Mouse (Mus musculus): Measurements from ENCODE around the gene Rgs6. TPM values are rescaled to one million over a fixed set of nuclear protein-coding genes. Genes with fewer than 3 reads are reported as not detected.

Rgs6 gene
- polyA plus RNA-seq, 1 experiment from 2014 or later = 14.3 TPM

DNA sequence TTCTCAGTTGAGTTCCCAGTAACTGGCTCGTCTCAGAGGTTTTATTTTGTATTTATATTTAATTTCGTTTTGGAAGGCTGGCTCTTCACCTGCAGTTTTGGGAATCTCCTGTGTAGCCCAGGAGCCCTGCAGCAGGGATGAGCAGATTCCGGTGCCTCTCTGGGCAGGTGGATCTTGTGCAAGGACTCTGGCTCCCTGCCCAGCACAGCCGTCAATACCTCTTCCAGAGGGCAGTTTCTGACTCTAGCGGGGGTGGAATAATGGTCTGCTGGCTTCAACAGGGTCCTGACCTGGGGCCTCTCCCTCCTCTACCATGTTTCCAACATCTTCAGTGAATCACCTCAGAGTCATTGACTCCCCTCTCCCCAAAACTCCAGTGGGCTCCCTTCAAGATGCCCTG is 616.3 kb downstream of the Rgs6 start:
- Histone ChIP-seq H3K4me3 (ENCODE audit: low read depth, low read length) (no peak overlapping the region), H3K9me3 (replicated peaks; ENCODE audit: control insufficient read depth, low read length) (no peaks in the 10 kb centered on the region), H3K27ac (ENCODE audit: low read depth, low read length) (no peak overlapping the region), H3K4me2 (no peak overlapping the region), H3K27me3 (ENCODE audit: control insufficient read depth, insufficient read depth, low read length) (no peaks in the 10 kb centered on the region), H3K4me1 (ENCODE audit: control insufficient read depth, insufficient read depth, low read length) (peaks cover 44% of the 10 kb centered on the region), H3K36me3 (ENCODE audit: control insufficient read depth, insufficient read depth, low read length) (no peaks in the 10 kb centered on the region), H3K9ac (ENCODE audit: low read depth, low read length) (no peak overlapping the region)
- WGBS (ENCODE audit: insufficient replicate concordance) = 60% methylated on average over 5 of the region's 5 CpGs
- ATAC-seq (replicated peaks; ENCODE audit: insufficient number of reproducible peaks, low FRiP score, low TSS enrichment) = no peak

DNA sequence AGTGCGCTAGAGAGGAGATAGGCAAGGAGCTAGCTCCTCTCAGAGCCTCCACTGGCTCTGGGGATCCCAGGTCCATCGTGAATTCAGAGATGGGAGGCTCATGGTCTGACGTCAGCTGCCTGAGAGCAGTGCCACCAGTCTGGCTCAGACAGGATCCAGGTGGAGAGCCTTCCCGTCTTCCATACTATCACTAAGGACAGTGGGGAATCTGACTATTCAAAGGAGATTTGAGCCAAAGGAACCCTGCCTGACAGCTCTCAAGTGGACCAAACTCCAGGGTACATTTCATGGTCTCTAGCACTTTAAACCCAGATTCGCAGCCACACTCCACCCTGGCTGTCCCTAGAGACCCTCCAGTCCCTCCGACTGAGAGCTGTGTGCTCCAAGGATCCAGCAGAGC is 618.8 kb downstream of the Rgs6 start:
- no peaks in the 10 kb centered on the region for H3K27me3 ChIP-seq (ENCODE audit: control insufficient read depth, insufficient read depth, low read length)
- no peak for ATAC-seq (replicated peaks; ENCODE audit: insufficient number of reproducible peaks, low FRiP score, low TSS enrichment)
- no peaks in the 10 kb centered on the region for H3K36me3 ChIP-seq (ENCODE audit: control insufficient read depth, insufficient read depth, low read length)
- H3K27ac ChIP-seq (ENCODE audit: low read depth, low read length) = no peak overlapping the region
- H3K9ac ChIP-seq (ENCODE audit: low read depth, low read length) = 0 out of 2 replicates have a peak overlapping the region, but pooled peaks have one; percentile 3
- no peaks in the 10 kb centered on the region for H3K9me3 ChIP-seq (replicated peaks; ENCODE audit: control insufficient read depth, low read length)
- 46% methylated on average over 6 of the region's 6 CpGs for WGBS (ENCODE audit: insufficient replicate concordance)
- H3K4me3 ChIP-seq (ENCODE audit: low read depth, low read length) = no peak overlapping the region
- H3K4me1 ChIP-seq (ENCODE audit: control insufficient read depth, insufficient read depth, low read length) = peaks cover 56% of the 10 kb centered on the region
- H3K4me2 ChIP-seq = no peak overlapping the region

DNA sequence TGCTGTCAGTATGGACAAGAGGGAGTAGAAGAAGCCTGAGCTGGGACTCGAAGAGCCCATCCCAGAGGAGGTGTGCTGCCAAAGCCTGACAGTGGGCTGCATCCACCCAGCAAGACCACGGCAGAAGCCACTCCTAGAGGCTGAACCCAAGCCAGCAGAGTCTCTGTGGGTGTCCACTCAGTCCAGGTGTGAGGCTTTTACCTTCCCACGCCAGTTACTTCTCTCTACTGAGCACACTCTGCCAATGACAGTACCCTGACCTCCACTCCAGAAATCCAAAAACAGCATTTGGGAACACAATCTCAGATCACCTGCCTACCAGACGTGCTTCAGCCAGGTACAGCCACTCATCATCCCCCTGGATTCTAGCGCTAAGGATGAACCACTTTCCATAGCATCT is 619.4 kb downstream of the Rgs6 start:
- Histone ChIP-seq H3K9me3 (replicated peaks; ENCODE audit: control insufficient read depth, low read length) (no peaks in the 10 kb centered on the region), H3K4me1 (ENCODE audit: control insufficient read depth, insufficient read depth, low read length) (peaks cover 53% of the 10 kb centered on the region)
- 68% methylated on average over 5 of the region's 5 CpGs for WGBS (ENCODE audit: insufficient replicate concordance)

DNA sequence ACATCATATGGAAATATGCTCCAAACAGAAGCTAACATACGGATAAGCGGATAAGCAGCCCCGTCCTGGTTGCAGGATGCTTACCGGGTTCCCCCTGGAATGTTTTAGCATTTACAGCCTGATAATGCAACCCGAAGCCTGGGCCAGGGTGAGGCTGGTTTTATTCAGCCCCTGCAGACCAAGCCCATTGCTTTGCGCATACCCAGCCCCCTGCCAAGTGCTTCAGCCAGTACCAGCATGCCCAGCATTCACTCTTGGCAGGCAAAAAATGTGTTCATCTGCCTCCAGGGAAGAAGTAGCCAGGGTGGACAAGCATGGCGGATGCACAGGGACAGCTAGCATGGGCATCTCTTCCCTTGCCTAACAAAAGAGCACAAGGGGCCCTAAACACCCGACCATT is 619.9 kb downstream of the Rgs6 start:
- H3K4me1 ChIP-seq (ENCODE audit: control insufficient read depth, insufficient read depth, low read length) = peaks cover 54% of the 10 kb centered on the region

More for the DNA sequence above, 619.4 kb downstream of the Rgs6 start:
- Histone ChIP-seq H3K4me3 (ENCODE audit: low read depth, low read length) (no peak overlapping the region), H3K27ac (ENCODE audit: low read depth, low read length) (no peak overlapping the region), H3K27me3 (ENCODE audit: control insufficient read depth, insufficient read depth, low read length) (no peaks in the 10 kb centered on the region), H3K9ac (ENCODE audit: low read depth, low read length) (no peak overlapping the region), H3K36me3 (ENCODE audit: control insufficient read depth, insufficient read depth, low read length) (no peaks in the 10 kb centered on the region), H3K4me2 (no peak overlapping the region)
- ATAC-seq (replicated peaks; ENCODE audit: insufficient number of reproducible peaks, low FRiP score, low TSS enrichment) = no peak

DNA sequence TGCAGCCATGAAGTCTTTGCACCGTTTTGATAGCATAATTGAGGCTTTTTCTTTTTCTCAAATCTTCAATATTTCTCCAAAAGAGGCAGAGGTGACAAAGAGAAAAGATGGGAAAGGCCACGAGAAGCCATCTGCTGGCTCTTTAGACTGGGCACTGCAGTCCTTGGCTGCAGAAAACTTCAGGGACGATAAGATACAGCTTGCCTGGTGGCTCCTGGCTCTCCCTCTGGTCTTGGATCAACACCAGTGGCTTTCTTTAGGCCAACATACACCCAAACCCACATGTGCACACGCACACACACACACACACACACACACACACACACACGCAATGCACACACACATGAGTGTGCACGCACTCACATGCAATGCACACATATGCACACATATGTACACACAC is 620.7 kb downstream of the Rgs6 start:
- H3K27me3 ChIP-seq (ENCODE audit: control insufficient read depth, insufficient read depth, low read length) = no peaks in the 10 kb centered on the region
- WGBS (ENCODE audit: insufficient replicate concordance) = 60% methylated on average over 6 of the region's 6 CpGs
- no peak overlapping the region for H3K9ac ChIP-seq (ENCODE audit: low read depth, low read length)
- H3K27ac ChIP-seq (ENCODE audit: low read depth, low read length) = peak overlapping the region; percentile 77
- no peak overlapping the region for H3K4me3 ChIP-seq (ENCODE audit: low read depth, low read length)
- no peaks in the 10 kb centered on the region for H3K9me3 ChIP-seq (replicated peaks; ENCODE audit: control insufficient read depth, low read length)
- no peak for ATAC-seq (replicated peaks; ENCODE audit: insufficient number of reproducible peaks, low FRiP score, low TSS enrichment)
- H3K4me1 ChIP-seq (ENCODE audit: control insufficient read depth, insufficient read depth, low read length) = peaks cover 58% of the 10 kb centered on the region
- H3K4me2 ChIP-seq = no peak overlapping the region
- no peaks in the 10 kb centered on the region for H3K36me3 ChIP-seq (ENCODE audit: control insufficient read depth, insufficient read depth, low read length)

More for the DNA sequence above, 619.9 kb downstream of the Rgs6 start:
- H3K4me2 ChIP-seq = no peak overlapping the region
- H3K9ac ChIP-seq (ENCODE audit: low read depth, low read length) = no peak overlapping the region
- no peak overlapping the region for H3K27ac ChIP-seq (ENCODE audit: low read depth, low read length)
- no peak overlapping the region for H3K4me3 ChIP-seq (ENCODE audit: low read depth, low read length)
- no peaks in the 10 kb centered on the region for H3K27me3 ChIP-seq (ENCODE audit: control insufficient read depth, insufficient read depth, low read length)
- ATAC-seq (replicated peaks; ENCODE audit: insufficient number of reproducible peaks, low FRiP score, low TSS enrichment) = no peak
- H3K9me3 ChIP-seq (replicated peaks; ENCODE audit: control insufficient read depth, low read length) = no peaks in the 10 kb centered on the region
- 59% methylated on average over 8 of the region's 8 CpGs for WGBS (ENCODE audit: insufficient replicate concordance)
- H3K36me3 ChIP-seq (ENCODE audit: control insufficient read depth, insufficient read depth, low read length) = no peaks in the 10 kb centered on the region

DNA sequence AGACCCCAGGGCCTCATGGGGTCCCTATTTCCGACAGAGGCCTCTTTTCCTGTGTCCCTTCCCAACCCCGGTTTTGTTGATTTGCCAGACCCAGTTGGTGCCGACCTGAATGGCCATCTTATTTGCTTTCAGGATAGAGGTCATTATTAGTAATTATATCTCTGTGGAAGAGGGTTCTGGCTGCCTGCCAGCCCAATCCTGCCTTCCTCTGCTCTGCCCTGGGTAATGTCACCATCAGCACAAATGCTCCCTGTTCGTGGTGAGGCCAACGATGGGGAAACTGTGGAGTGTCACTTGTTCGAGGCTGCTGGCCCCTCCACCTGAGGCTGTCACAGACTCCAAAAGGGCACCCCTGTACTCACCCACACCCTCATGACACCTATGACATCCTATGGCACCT is 621.4 kb downstream of the Rgs6 start:
- peak; percentile 31; the same call in 1 of the 2 replicates for ATAC-seq (replicated peaks; ENCODE audit: insufficient number of reproducible peaks, low FRiP score, low TSS enrichment)
- 18% methylated on average over 6 of the region's 6 CpGs for WGBS (ENCODE audit: insufficient replicate concordance)
- no peaks in the 10 kb centered on the region for H3K27me3 ChIP-seq (ENCODE audit: control insufficient read depth, insufficient read depth, low read length)
- peak overlapping the region; percentile 22; the same call in 1 of the 2 replicates for H3K9ac ChIP-seq (ENCODE audit: low read depth, low read length)
- no peaks in the 10 kb centered on the region for H3K36me3 ChIP-seq (ENCODE audit: control insufficient read depth, insufficient read depth, low read length)
- H3K4me1 ChIP-seq (ENCODE audit: control insufficient read depth, insufficient read depth, low read length) = peaks cover 61% of the 10 kb centered on the region
- H3K27ac ChIP-seq (ENCODE audit: low read depth, low read length) = peak overlapping the region; percentile 77
- H3K4me2 ChIP-seq = peak overlapping the region; percentile 11; the same call in 1 of the 2 replicates
- no peaks in the 10 kb centered on the region for H3K9me3 ChIP-seq (replicated peaks; ENCODE audit: control insufficient read depth, low read length)
- H3K4me3 ChIP-seq (ENCODE audit: low read depth, low read length) = no peak overlapping the region

DNA sequence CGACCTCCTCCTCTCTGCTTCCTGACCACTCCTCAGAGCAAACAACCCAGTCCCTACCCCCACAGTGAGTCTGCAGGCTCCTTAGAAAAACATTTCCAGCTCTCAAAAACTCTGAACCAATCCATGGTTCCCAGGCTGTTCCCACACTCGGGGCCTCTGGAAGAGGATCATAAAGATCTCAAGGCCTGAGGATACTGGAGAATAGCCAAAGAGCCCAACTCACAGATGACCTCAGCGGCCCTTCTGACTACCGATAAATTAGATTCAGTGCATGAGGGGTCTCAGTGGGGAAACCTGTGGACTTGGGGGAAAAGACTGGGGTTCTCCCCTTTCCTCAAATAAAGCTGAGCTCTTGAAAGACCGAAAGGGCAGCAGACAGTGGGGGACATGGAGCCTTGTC is 622.2 kb downstream of the Rgs6 start:
- ATAC-seq (replicated peaks; ENCODE audit: insufficient number of reproducible peaks, low FRiP score, low TSS enrichment) = no peak
- no peaks in the 10 kb centered on the region for H3K27me3 ChIP-seq (ENCODE audit: control insufficient read depth, insufficient read depth, low read length)
- H3K4me3 ChIP-seq (ENCODE audit: low read depth, low read length) = no peak overlapping the region
- no peak overlapping the region for H3K9ac ChIP-seq (ENCODE audit: low read depth, low read length)
- no peak overlapping the region for H3K4me2 ChIP-seq
- H3K27ac ChIP-seq (ENCODE audit: low read depth, low read length) = peak overlapping the region; percentile 77
- H3K36me3 ChIP-seq (ENCODE audit: control insufficient read depth, insufficient read depth, low read length) = no peaks in the 10 kb centered on the region
- H3K4me1 ChIP-seq (ENCODE audit: control insufficient read depth, insufficient read depth, low read length) = peaks cover 58% of the 10 kb centered on the region
- H3K9me3 ChIP-seq (replicated peaks; ENCODE audit: control insufficient read depth, low read length) = no peaks in the 10 kb centered on the region
- 54% methylated on average over 5 of the region's 5 CpGs for WGBS (ENCODE audit: insufficient replicate concordance)

DNA sequence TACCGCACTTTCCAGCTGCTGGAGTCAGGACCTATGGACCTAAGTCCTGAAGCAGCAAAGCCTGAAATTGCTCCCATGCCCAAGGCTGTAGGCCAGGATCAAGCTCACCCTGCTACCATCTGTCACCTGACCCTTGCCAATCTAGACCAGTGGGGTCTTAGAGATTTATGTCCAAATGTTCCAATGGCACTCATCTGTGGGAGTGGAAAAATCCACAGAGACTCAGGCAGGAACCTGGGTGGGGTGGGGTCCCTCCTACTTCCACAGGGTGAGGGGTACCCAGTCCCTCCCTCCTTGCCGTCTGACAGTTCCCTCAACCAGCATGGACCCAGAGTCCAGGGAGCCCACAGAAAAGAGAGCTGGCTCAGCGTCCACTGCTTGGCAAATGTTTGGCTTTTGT is 622.6 kb downstream of the Rgs6 start:
- no peak overlapping the region for H3K4me3 ChIP-seq (ENCODE audit: low read depth, low read length)
- no peak for ATAC-seq (replicated peaks; ENCODE audit: insufficient number of reproducible peaks, low FRiP score, low TSS enrichment)
- no peaks in the 10 kb centered on the region for H3K9me3 ChIP-seq (replicated peaks; ENCODE audit: control insufficient read depth, low read length)
- H3K27ac ChIP-seq (ENCODE audit: low read depth, low read length) = peak overlapping the region; percentile 77; the same call in 1 of the 2 replicates
- no peaks in the 10 kb centered on the region for H3K27me3 ChIP-seq (ENCODE audit: control insufficient read depth, insufficient read depth, low read length)
- WGBS (ENCODE audit: insufficient replicate concordance) = 78% methylated on average over 3 of the region's 3 CpGs
- H3K4me1 ChIP-seq (ENCODE audit: control insufficient read depth, insufficient read depth, low read length) = peaks cover 56% of the 10 kb centered on the region
- H3K4me2 ChIP-seq = no peak overlapping the region
- no peak overlapping the region for H3K9ac ChIP-seq (ENCODE audit: low read depth, low read length)
- no peaks in the 10 kb centered on the region for H3K36me3 ChIP-seq (ENCODE audit: control insufficient read depth, insufficient read depth, low read length)

DNA sequence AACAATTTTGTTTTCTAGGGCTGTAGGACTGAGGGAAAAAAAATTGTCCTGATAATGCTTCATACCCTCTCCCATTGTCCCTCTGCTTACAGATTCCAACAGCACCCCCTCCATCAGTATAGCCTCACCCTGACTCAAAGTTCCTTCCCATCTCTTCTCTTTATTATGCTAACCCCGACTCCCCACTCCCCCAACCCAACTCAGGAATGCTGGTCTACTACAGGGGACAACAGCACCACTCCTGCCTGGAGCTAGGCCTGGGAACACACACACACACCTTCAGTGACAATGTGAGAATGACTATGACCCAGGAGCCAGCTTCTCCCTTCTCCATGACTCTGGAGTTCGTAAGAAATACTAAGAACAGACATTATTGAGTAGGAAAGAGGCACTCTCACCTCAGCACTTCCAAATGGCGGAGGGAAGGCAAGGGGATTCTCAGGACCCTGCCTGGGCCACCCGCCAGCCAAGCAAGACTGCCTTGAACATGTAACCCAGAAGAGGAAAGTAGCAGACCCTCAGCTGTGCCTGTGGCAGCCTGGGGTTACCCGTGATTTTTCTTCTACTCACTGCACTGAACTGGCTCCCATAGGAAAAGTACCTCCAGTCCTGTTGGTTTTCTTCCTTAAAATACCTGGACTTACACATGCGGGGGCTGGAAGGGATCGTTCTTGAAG is 623.2 kb downstream of the Rgs6 start:
- H3K36me3 ChIP-seq (ENCODE audit: control insufficient read depth, insufficient read depth, low read length) = no peaks in the 10 kb centered on the region
- peaks cover 53% of the 10 kb centered on the region for H3K4me1 ChIP-seq (ENCODE audit: control insufficient read depth, insufficient read depth, low read length)
- no peak overlapping the region for H3K27ac ChIP-seq (ENCODE audit: low read depth, low read length)
- H3K27me3 ChIP-seq (ENCODE audit: control insufficient read depth, insufficient read depth, low read length) = no peaks in the 10 kb centered on the region
- no peaks in the 10 kb centered on the region for H3K9me3 ChIP-seq (replicated peaks; ENCODE audit: control insufficient read depth, low read length)
- WGBS (ENCODE audit: insufficient replicate concordance) = 66% methylated on average over 7 of the region's 7 CpGs
- H3K9ac ChIP-seq (ENCODE audit: low read depth, low read length) = no peak overlapping the region
- no peak for ATAC-seq (replicated peaks; ENCODE audit: insufficient number of reproducible peaks, low FRiP score, low TSS enrichment)
- H3K4me3 ChIP-seq (ENCODE audit: low read depth, low read length) = no peak overlapping the region
- H3K4me2 ChIP-seq = no peak overlapping the region
